Mouse (Mus musculus): ENCODE results near the gene Chst1. TPM values are rescaled to one million over a fixed set of nuclear protein-coding genes. Genes with fewer than 3 reads are reported as not detected.
A peak's percentile ranks its signal among the peaks of the same experiment; 100 is the strongest.

Gene Chst1
- polyA plus RNA-seq, 1 experiment = 235 TPM

GRCm38 (mm10) chr2:92594929-92595730 lies 4.4 kb upstream of the Chst1 start:
- H3K4me1 ChIP-seq (ENCODE audit: control insufficient read depth, insufficient read depth, low read length) = no peaks in the 10 kb centered on the region
- no peak overlapping the region for H3K4me3 ChIP-seq (ENCODE audit: insufficient read depth, low read length)
- TF ChIP-seq CTCF (IDR thresholded peaks at IDR 0.05; ENCODE audit: extremely low read depth, insufficient read depth, low read length) (no peak), POLR2A (IDR thresholded peaks at IDR 0.05; ENCODE audit: extremely low read depth, insufficient read depth, low read length) (no peak)
- no peak overlapping the region for H3K27ac ChIP-seq (ENCODE audit: insufficient read depth, low read length)

GRCm38 (mm10) chr2:92597291-92597690 lies 2.2 kb upstream of the Chst1 start:
- TF ChIP-seq POLR2A (IDR thresholded peaks at IDR 0.05; ENCODE audit: extremely low read depth, insufficient read depth, low read length) (no peak), CTCF (IDR thresholded peaks at IDR 0.05; ENCODE audit: extremely low read depth, insufficient read depth, low read length) (peak; percentile 61)
- Histone ChIP-seq H3K4me3 (ENCODE audit: insufficient read depth, low read length) (no peak overlapping the region), H3K27ac (ENCODE audit: insufficient read depth, low read length) (no peak overlapping the region), H3K4me1 (ENCODE audit: control insufficient read depth, insufficient read depth, low read length) (no peaks in the 10 kb centered on the region)

GRCm38 (mm10) chr2:92598941-92599486 lies 493 bp upstream of the Chst1 start:
- H3K27ac ChIP-seq (ENCODE audit: insufficient read depth, low read length) = no peak overlapping the region
- peak overlapping the region; percentile 91; the same call in 1 of the 2 replicates for H3K4me3 ChIP-seq (ENCODE audit: insufficient read depth, low read length)
- H3K4me1 ChIP-seq (ENCODE audit: control insufficient read depth, insufficient read depth, low read length) = no peaks in the 10 kb centered on the region
- TF ChIP-seq POLR2A (IDR thresholded peaks at IDR 0.05; ENCODE audit: extremely low read depth, insufficient read depth, low read length) (no peak), CTCF (IDR thresholded peaks at IDR 0.05; ENCODE audit: extremely low read depth, insufficient read depth, low read length) (no peak)

GRCm38 (mm10) chr2:92600348-92600670 lies 802 bp downstream of the Chst1 start:
- peak overlapping the region; percentile 91 for H3K4me3 ChIP-seq (ENCODE audit: insufficient read depth, low read length)
- H3K27ac ChIP-seq (ENCODE audit: insufficient read depth, low read length) = peak overlapping the region; percentile 96
- TF ChIP-seq CTCF (IDR thresholded peaks at IDR 0.05; ENCODE audit: extremely low read depth, insufficient read depth, low read length) (no peak), POLR2A (IDR thresholded peaks at IDR 0.05; ENCODE audit: extremely low read depth, insufficient read depth, low read length) (no peak)
- H3K4me1 ChIP-seq (ENCODE audit: control insufficient read depth, insufficient read depth, low read length) = peaks cover 4% of the 10 kb centered on the region; the same call in 1 of the 2 replicates

DNA sequence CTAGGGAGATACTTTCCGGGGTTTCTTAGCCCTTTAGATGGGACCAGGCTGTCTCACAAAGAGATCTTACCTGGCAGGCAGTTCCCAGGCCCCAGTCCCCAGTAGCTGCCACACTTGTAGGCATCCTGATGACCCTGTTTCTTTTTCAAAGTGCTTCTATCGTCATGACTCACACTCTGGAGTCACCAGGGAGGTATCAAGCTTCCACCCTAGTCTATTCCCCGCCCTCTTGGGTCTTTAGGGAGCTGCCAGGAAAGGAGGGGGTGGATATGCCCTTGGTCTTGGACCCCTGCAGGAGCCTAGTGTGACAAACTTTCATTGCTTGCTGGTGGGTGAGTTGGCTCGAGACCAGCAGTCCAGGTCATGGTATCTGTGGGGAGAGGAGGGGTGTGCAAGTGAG lies 1.7 kb downstream of the Chst1 start:
- peak overlapping the region; percentile 96 for H3K27ac ChIP-seq (ENCODE audit: insufficient read depth, low read length)
- TF ChIP-seq CTCF (IDR thresholded peaks at IDR 0.05; ENCODE audit: extremely low read depth, insufficient read depth, low read length) = no peak
- TF ChIP-seq POLR2A (IDR thresholded peaks at IDR 0.05; ENCODE audit: extremely low read depth, insufficient read depth, low read length) = 0 out of 2 replicates have a peak, but pooled peaks have one; percentile 27
- peaks cover 5% of the 10 kb centered on the region; the same call in 1 of the 2 replicates for H3K4me1 ChIP-seq (ENCODE audit: control insufficient read depth, insufficient read depth, low read length)
- peak overlapping the region; percentile 91 for H3K4me3 ChIP-seq (ENCODE audit: insufficient read depth, low read length)

DNA sequence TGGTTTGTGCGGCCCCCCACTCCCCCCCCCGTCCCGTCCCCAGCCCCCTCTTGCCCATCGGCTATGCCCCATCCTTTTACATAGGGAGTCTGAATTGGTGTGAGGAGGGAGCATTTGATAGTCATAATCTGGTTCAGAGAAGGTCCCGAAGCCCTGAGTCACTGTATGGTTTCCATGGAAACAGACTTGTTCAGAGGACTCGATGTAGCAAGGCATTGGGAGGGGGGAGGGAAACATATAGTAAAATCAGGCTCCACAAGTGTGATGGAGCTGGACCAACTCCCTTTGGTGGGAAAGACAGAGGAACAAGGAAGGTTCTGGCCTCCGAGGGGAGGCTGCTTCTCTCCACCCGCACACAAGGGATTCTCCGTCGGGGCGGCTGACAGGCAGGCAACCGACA lies 2.6 kb downstream of the Chst1 start:
- Histone ChIP-seq H3K4me3 (ENCODE audit: insufficient read depth, low read length) (peak overlapping the region; percentile 91), H3K4me1 (ENCODE audit: control insufficient read depth, insufficient read depth, low read length) (peaks cover 6% of the 10 kb centered on the region; the same call in 1 of the 2 replicates), H3K27ac (ENCODE audit: insufficient read depth, low read length) (no peak overlapping the region)
- no peak for TF ChIP-seq CTCF (IDR thresholded peaks at IDR 0.05; ENCODE audit: extremely low read depth, insufficient read depth, low read length)
- no peak for TF ChIP-seq POLR2A (IDR thresholded peaks at IDR 0.05; ENCODE audit: extremely low read depth, insufficient read depth, low read length)

DNA sequence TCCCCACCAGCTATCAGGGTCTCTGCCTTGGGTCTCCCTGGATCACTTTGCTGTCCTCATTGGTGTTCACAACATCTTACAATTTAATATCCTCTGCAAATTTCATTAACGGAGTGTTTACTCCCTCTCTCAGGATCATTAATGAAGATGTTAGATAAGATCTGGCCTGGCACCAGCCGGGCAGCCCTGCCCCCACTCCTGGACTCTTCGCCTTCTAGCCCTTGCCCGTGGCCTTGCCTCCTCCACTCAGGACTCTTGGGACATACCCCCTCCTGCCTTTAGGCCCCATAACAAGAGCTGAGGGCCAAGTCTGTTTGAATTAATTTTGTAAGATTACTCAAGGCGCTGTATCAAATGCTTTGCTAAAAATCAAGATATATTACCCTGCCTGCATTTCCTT lies 4.1 kb downstream of the Chst1 start:
- H3K4me3 ChIP-seq (ENCODE audit: insufficient read depth, low read length) = peak overlapping the region; percentile 91; the same call in 1 of the 2 replicates
- TF ChIP-seq CTCF (IDR thresholded peaks at IDR 0.05; ENCODE audit: extremely low read depth, insufficient read depth, low read length) = no peak
- TF ChIP-seq POLR2A (IDR thresholded peaks at IDR 0.05; ENCODE audit: extremely low read depth, insufficient read depth, low read length) = no peak
- H3K4me1 ChIP-seq (ENCODE audit: control insufficient read depth, insufficient read depth, low read length) = peaks cover 10% of the 10 kb centered on the region
- H3K27ac ChIP-seq (ENCODE audit: insufficient read depth, low read length) = no peak overlapping the region

- peak overlapping the region; percentile 91 for H3K4me3 ChIP-seq (ENCODE audit: insufficient read depth, low read length)
- peaks cover 14% of the 10 kb centered on the region for H3K4me1 ChIP-seq (ENCODE audit: control insufficient read depth, insufficient read depth, low read length)
- peak overlapping the region; percentile 36 for H3K27ac ChIP-seq (ENCODE audit: insufficient read depth, low read length)
- no peak for TF ChIP-seq CTCF (IDR thresholded peaks at IDR 0.05; ENCODE audit: extremely low read depth, insufficient read depth, low read length)
- no peak for TF ChIP-seq POLR2A (IDR thresholded peaks at IDR 0.05; ENCODE audit: extremely low read depth, insufficient read depth, low read length)
These were observed 5.1 kb downstream of the Chst1 start for GRCm38 (mm10) chr2:92604565-92604964.

DNA sequence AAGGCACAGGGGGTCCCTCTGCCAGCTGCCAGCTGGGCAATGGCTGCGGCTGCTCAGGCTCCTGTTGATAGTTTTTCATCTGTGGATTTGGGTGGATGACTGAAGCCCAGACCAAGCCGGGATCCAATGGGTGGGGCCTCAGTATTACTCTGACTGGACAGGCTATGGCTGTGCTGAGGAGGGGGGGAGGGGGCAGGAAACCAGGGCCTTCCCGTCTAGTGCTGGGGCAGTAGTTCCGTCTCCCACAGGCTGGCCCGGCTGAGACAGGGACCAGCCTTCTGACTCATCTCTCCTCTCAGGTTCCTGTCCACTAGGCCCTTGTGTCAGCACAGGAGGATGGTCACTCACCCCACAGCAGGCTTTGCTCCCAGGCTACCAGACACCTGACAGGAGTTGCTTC lies 6.5 kb downstream of the Chst1 start:
- Histone ChIP-seq H3K4me3 (ENCODE audit: insufficient read depth, low read length) (no peak overlapping the region), H3K4me1 (ENCODE audit: control insufficient read depth, insufficient read depth, low read length) (peaks cover 14% of the 10 kb centered on the region), H3K27ac (ENCODE audit: insufficient read depth, low read length) (no peak overlapping the region)
- no peak for TF ChIP-seq POLR2A (IDR thresholded peaks at IDR 0.05; ENCODE audit: extremely low read depth, insufficient read depth, low read length)
- no peak for TF ChIP-seq CTCF (IDR thresholded peaks at IDR 0.05; ENCODE audit: extremely low read depth, insufficient read depth, low read length)

GRCm38 (mm10) chr2:92607153-92607552 lies 7.6 kb downstream of the Chst1 start:
- no peak for TF ChIP-seq POLR2A (IDR thresholded peaks at IDR 0.05; ENCODE audit: extremely low read depth, insufficient read depth, low read length)
- no peak for TF ChIP-seq CTCF (IDR thresholded peaks at IDR 0.05; ENCODE audit: extremely low read depth, insufficient read depth, low read length)
- 0 out of 2 replicates have a peak overlapping the region, but pooled peaks have one; percentile 1 for H3K27ac ChIP-seq (ENCODE audit: insufficient read depth, low read length)

More at GRCm38 (mm10) chr2:92607153-92607552, 7.6 kb downstream of the Chst1 start:
- no peak overlapping the region for H3K4me3 ChIP-seq (ENCODE audit: insufficient read depth, low read length)
- H3K4me1 ChIP-seq (ENCODE audit: control insufficient read depth, insufficient read depth, low read length) = peaks cover 16% of the 10 kb centered on the region

Measured in cortical plate, adult 2 months (tissue).